Mouse (Mus musculus) limb, embryonic 10.5 days (tissue): Measurements from ENCODE around the gene Setd6. TPM values are rescaled to one million over a fixed set of nuclear protein-coding genes. Genes with fewer than 3 reads are reported as not detected.

Source experiments
- DNase-seq: peaks from one replicate; pipeline ENCODE4 v3.0.0-alpha.2; 2017; ENCODE audit warnings: low spot score
- H3K27ac ChIP-seq: fragments of 300-500 bp; sonication (generic); 2 replicates; pipeline ENCODE4 v1.5.1; 2016; ENCODE audit warnings: mild to moderate bottlenecking
- H3K27me3 ChIP-seq: fragments of 300-500 bp; sonication (generic); 2 replicates; pipeline ENCODE4 v1.6.1; 2016; ENCODE audit warnings: low read depth, mild to moderate bottlenecking; ENCODE audit not compliant: poor library complexity, severe bottlenecking
- H3K36me3 ChIP-seq: fragments of 300-500 bp; sonication (generic); 2 replicates; pipeline ENCODE4 v1.6.1; 2016; ENCODE audit warnings: mild to moderate bottlenecking, moderate library complexity
- H3K4me1 ChIP-seq: fragments of 300-500 bp; sonication (generic); 2 replicates; pipeline ENCODE4 v1.6.1; 2016
- H3K4me3 ChIP-seq: fragments of 300-500 bp; sonication (generic); 2 replicates; pipeline ENCODE4 v1.5.1; 2016; ENCODE audit warnings: mild to moderate bottlenecking, moderate library complexity
- H3K9me3 ChIP-seq: fragments of 300-500 bp; sonication (generic); replicated peaks from 2 replicates; pipeline ENCODE4 v1.6.1; 2016; ENCODE audit warnings: mild to moderate bottlenecking
- WGBS: fragments of 180-500 bp; shearing (Covaris S2); methylation state at CpG from one replicate; pipeline ENCODE4 v1.1.7; 2016; 5-methylcytosine and 5-hydroxymethylcytosine counted together
- microRNA-seq: library from miRNA; unstranded; fragments of <30 nt; microRNA quantifications from one replicate; pipeline ENCODE4, GENCODE M21; 2017
- polyA plus RNA-seq: library from polyadenylated mRNA; unstranded; fragments of >200 nt; fragmentation: Nextera tagmentation; extraction: Ambion mirVana; gene quantifications from 2 replicates; pipeline ENCODE4 v1.2.1, GENCODE M21; 2016

Setd6 gene
- polyA plus RNA-seq, 1 experiment from 2014 or later, result 16.7 TPM

DNA sequence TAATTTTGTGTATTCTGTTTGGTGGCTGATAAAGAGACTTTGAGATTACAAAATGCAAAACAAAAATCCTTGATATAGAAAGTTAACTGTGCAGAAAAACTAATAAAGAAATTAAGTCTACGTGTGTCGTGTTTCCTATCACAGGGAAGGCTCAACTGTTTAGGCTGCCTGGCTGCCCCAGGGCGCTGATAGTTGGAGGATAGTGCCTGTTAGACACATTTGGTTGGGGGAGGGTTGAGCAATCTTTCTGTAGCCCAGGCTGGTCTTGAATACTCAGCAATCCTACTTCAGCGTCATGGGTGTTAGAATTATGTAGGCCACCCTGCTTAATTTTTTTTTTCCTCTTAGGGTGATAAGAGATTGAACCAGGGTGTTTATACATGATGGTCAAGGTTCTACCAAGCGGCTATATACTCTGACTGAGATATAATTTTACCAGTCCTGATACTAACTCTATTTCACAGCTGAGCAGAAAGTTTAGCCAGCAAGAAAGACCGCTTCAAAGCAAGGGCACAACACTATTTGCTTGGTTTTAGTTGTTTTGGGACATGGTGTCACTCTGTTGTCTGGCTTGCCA is 756 bp upstream of the Setd6 start:
- Histone ChIP-seq H3K36me3 (peaks cover 33% of the 10 kb centered on the region), H3K27ac (peak overlapping the region; percentile 92; the same call in 1 of the 2 replicates), H3K4me1 (peaks cover 28% of the 10 kb centered on the region), H3K27me3 (no peaks in the 10 kb centered on the region), H3K9me3 (no peaks in the 10 kb centered on the region), H3K4me3 (peak overlapping the region; percentile 95)
- DNase-seq, result no peak
- WGBS, result 88% methylated on average over 6 of the region's 6 CpGs

DNA sequence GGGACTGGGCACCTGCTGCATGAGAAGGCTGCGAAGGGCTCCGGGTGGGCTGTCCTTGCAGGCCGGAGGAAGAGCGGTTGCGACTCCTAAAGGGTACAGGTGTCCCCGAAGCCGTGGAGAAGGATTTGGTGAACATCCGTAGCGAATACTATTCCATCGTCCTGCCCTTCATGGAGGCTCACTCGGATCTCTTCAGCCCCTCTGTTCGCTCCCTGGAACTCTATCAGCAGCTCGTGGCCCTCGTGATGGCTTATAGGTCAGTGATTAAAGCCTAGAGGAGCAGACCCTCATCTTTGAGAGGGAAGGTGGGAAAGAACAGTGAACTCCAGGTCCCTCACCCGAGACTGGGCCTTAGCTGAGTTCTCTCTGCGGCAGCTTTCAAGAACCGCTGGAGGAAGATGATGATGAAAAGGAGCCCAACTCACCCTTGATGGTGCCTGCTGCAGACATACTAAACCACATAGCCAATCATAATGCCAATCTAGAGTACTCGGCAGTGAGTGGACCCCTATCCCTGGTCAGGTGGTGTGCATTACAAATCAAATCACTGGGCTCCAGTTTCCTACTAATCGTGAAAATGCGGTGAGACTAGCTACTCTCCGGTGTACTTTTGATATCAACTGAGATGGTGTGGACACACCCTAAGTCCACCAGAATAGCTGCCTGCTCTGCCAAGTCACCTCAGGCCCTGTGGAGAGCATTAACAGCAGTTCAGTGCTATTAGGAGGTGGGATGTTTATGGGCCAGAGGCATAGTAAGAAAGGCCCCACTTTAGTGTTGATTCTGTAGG is 1.1 kb downstream of the Setd6 start:
- no peaks in the 10 kb centered on the region for H3K9me3 ChIP-seq
- H3K36me3 ChIP-seq, result peaks cover 51% of the 10 kb centered on the region
- no peaks in the 10 kb centered on the region for H3K27me3 ChIP-seq
- peaks cover 22% of the 10 kb centered on the region for H3K4me1 ChIP-seq
- 21% methylated on average over 21 of the region's 21 CpGs for WGBS
- no peak for DNase-seq
- peak overlapping the region; percentile 92 for H3K27ac ChIP-seq
- peak overlapping the region; percentile 95 for H3K4me3 ChIP-seq

DNA sequence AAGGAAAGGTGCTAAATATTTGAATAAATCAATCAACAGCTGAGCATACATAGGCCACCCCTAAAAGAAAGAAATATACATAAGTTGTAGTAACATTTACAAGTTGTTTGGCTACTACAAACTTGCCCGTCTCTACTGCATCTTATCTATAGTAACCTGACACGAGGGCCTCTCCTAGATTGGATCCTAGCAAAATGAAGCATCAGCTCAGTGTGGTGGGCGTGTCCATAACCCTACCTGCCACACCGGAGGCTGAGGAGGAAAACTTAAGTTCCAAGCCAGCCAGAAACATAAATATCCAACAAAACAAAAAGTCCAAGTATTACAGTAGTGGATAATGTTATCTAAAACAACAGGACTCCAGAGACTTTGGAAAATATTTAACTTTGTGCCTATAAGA is 11.9 kb downstream of the Setd6 start:
- H3K4me3 ChIP-seq, result no peak overlapping the region
- H3K36me3 ChIP-seq, result peaks cover 98% of the 10 kb centered on the region
- no peaks in the 10 kb centered on the region for H3K27me3 ChIP-seq
- DNase-seq, result no peak
- no peaks in the 10 kb centered on the region for H3K9me3 ChIP-seq
- no peak overlapping the region for H3K27ac ChIP-seq
- 93% methylated on average over 4 of the region's 4 CpGs for WGBS
- H3K4me1 ChIP-seq, result no peaks in the 10 kb centered on the region

DNA sequence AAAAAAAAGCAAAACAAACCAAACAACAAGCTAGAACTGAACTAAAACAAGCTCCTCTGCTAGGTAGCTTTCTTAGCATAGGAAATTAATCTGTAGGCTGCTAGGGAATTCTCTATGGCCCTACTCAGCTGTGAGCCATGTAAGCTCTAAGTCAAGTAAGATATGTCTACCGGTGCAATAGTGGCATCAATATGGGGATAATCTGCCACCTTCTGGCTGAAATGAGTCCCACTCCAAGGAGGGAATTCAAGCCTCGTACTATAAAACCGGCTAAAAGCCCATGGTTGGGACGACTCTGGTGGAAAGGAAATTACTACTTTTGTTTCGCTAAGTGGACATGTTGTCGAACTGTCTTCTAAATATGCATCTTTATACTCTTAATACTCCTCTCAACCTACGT is 22.9 kb downstream of the Setd6 start:
- Histone ChIP-seq H3K36me3 (peaks cover 100% of the 10 kb centered on the region), H3K4me3 (no peak overlapping the region), H3K27ac (no peak overlapping the region), H3K9me3 (no peaks in the 10 kb centered on the region), H3K27me3 (no peaks in the 10 kb centered on the region), H3K4me1 (no peaks in the 10 kb centered on the region)
- no peak for DNase-seq
- WGBS, result 88% methylated on average over 7 of the region's 7 CpGs

GRCm38 (mm10) chr8:95741732-95742131 is 26.1 kb downstream of the Setd6 start:
- Histone ChIP-seq H3K4me1 (no peaks in the 10 kb centered on the region), H3K36me3 (peaks cover 100% of the 10 kb centered on the region), H3K4me3 (no peak overlapping the region), H3K27ac (no peak overlapping the region), H3K27me3 (no peaks in the 10 kb centered on the region), H3K9me3 (no peaks in the 10 kb centered on the region)
- WGBS, result 96% methylated on average over 7 of the region's 7 CpGs
- DNase-seq, result no peak

- Histone ChIP-seq H3K36me3 (peaks cover 100% of the 10 kb centered on the region), H3K4me1 (no peaks in the 10 kb centered on the region), H3K9me3 (no peaks in the 10 kb centered on the region), H3K27me3 (no peaks in the 10 kb centered on the region), H3K4me3 (no peak overlapping the region), H3K27ac (no peak overlapping the region)
- 96% methylated on average over 4 of the region's 4 CpGs for WGBS
- no peak for DNase-seq
Observed at GRCm38 (mm10) chr8:95748028-95748427, 32.3 kb downstream of the Setd6 start.

DNA sequence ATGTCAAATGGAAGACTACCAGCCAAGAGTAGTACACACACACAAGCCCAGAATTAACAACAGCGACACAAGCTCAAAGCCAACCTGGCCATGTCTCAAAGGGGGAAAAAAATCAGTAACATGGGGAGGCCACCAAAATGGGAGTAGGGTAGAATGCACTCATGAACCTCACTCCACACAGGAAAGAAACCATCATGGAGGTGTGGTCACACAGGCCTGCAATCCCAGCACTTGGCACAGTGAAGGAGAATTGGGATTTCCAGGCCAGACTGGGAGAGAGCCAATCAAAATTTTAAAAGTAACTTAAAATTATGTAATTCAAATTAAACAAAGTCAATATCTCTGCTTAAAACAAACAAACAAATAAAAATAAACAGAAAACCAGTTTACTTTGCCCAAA is 36.2 kb downstream of the Setd6 start:
- Histone ChIP-seq H3K27me3 (no peaks in the 10 kb centered on the region), H3K4me3 (no peak overlapping the region), H3K36me3 (peaks cover 100% of the 10 kb centered on the region), H3K27ac (no peak overlapping the region), H3K4me1 (no peaks in the 10 kb centered on the region), H3K9me3 (no peaks in the 10 kb centered on the region)
- no peak for DNase-seq
- 96% methylated on average over 1 of the region's 1 CpGs for WGBS

DNA sequence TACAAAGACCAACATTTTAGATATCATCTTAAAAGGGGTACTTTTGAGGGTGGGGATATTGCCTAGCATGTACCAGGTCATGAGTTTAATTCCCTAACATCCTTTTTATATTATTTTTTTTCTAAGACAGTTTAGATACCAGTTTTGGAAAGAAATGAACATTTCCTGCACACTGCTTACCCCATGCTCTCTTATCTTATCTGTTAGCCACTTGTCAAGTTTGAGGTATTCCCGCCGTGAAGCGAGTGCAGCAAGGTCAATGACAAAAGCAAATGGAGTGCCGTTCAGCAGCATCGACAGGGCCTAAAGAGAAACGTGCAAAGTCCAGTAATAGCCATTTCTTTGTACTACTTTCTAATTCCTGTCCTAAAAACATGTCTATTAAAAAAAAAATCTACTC is 44.6 kb downstream of the Setd6 start:
- H3K36me3 ChIP-seq, result peaks cover 100% of the 10 kb centered on the region
- no peaks in the 10 kb centered on the region for H3K9me3 ChIP-seq
- no peak for DNase-seq
- H3K27me3 ChIP-seq, result no peaks in the 10 kb centered on the region
- H3K27ac ChIP-seq, result no peak overlapping the region
- no peak overlapping the region for H3K4me3 ChIP-seq
- 92% methylated on average over 6 of the region's 6 CpGs for WGBS
- no peaks in the 10 kb centered on the region for H3K4me1 ChIP-seq

- Histone ChIP-seq H3K4me3 (no peak overlapping the region), H3K36me3 (peaks cover 100% of the 10 kb centered on the region), H3K27me3 (no peaks in the 10 kb centered on the region), H3K9me3 (no peaks in the 10 kb centered on the region), H3K4me1 (no peaks in the 10 kb centered on the region), H3K27ac (no peak overlapping the region)
- 95% methylated on average over 1 of the region's 1 CpGs for WGBS
- no peak for DNase-seq
Observed at GRCm38 (mm10) chr8:95764133-95764532, 48.5 kb downstream of the Setd6 start.

Small RNA genes lying within 50 kb of the gene (microRNA-seq; reads per million reads assigned to microRNA genes)
- 2.1 reads per million for gene Mir7073

Other genes starting within 250 kb of the Setd6 start
- gene Csnk2a2, start 225.8 kb upstream of the Setd6 start, polyA plus RNA-seq, result 14.0 and 16.4 TPM in 2 replicates
- 0.11 TPM in 1 of 2 replicates, not detected in the other for gene Ccdc113, start 181.8 kb upstream of the Setd6 start, polyA plus RNA-seq
- not detected in 2 replicates for gene Prss54, start 139.5 kb upstream of the Setd6 start, polyA plus RNA-seq
- gene Gins3, start 82.4 kb upstream of the Setd6 start, polyA plus RNA-seq, result 27.9 and 32.1 TPM in 2 replicates
- 7.6 and 9.7 TPM in 2 replicates for gene Ndrg4, start 38.9 kb upstream of the Setd6 start, polyA plus RNA-seq
- gene Cnot1, start 91.6 kb downstream of the Setd6 start, polyA plus RNA-seq, result 107 and 119 TPM in 2 replicates
- 387 and 427 TPM in 2 replicates for gene Sap18b, start 109.5 kb downstream of the Setd6 start, polyA plus RNA-seq
- 14.7 and 17.9 TPM in 2 replicates for gene Slc38a7, start 137.7 kb downstream of the Setd6 start, polyA plus RNA-seq
- 185 and 197 TPM in 2 replicates for gene Got2, start 172.7 kb downstream of the Setd6 start, polyA plus RNA-seq